Mouse (Mus musculus) cerebellum, adult 11 months (tissue): Measurements from ENCODE around the gene Slc38a4.

ENCODE experiments used
- DNase-seq: peaks from one replicate; pipeline ENCODE4 v3.0.0; 2022

The Slc38a4 gene

GRCm38 (mm10) chr15:97011599-97012372 lies 44.0 kb downstream of the Slc38a4 start:
- no peak for DNase-seq

GRCm38 (mm10) chr15:97009271-97009670 lies 46.5 kb downstream of the Slc38a4 start:
- DNase-seq: no peak

- no peak for DNase-seq
These were observed 50.0 kb downstream of the Slc38a4 start for GRCm38 (mm10) chr15:97005631-97006234.

GRCm38 (mm10) chr15:97004525-97004867 lies 51.3 kb downstream of the Slc38a4 start:
- DNase-seq: no peak

GRCm38 (mm10) chr15:97003851-97004524 lies 51.8 kb downstream of the Slc38a4 start:
- no peak for DNase-seq

GRCm38 (mm10) chr15:97003186-97003585 lies 52.6 kb downstream of the Slc38a4 start:
- DNase-seq: no peak

- no peak for DNase-seq
These were observed 53.0 kb downstream of the Slc38a4 start for GRCm38 (mm10) chr15:97002752-97003151.

GRCm38 (mm10) chr15:97001886-97002285 lies 53.9 kb downstream of the Slc38a4 start:
- DNase-seq: no peak

GRCm38 (mm10) chr15:97001416-97001815 lies 54.3 kb downstream of the Slc38a4 start:
- DNase-seq: no peak

- DNase-seq: no peak
These were observed 55.2 kb downstream of the Slc38a4 start for GRCm38 (mm10) chr15:97000319-97001251.

GRCm38 (mm10) chr15:96999401-96999800 lies 56.4 kb downstream of the Slc38a4 start:
- DNase-seq: no peak

GRCm38 (mm10) chr15:96985618-96986017 lies 70.1 kb downstream of the Slc38a4 start:
- no peak for DNase-seq

GRCm38 (mm10) chr15:96983581-96984330 lies 72.0 kb downstream of the Slc38a4 start:
- DNase-seq: no peak

GRCm38 (mm10) chr15:96975125-96975524 lies 80.6 kb downstream of the Slc38a4 start:
- no peak for DNase-seq

GRCm38 (mm10) chr15:96974131-96974530 lies 81.6 kb downstream of the Slc38a4 start:
- no peak for DNase-seq

- no peak for DNase-seq
These were observed 82.4 kb downstream of the Slc38a4 start for GRCm38 (mm10) chr15:96973370-96973769.

- no peak for DNase-seq
These were observed 83.0 kb downstream of the Slc38a4 start for GRCm38 (mm10) chr15:96972706-96973274.

GRCm38 (mm10) chr15:96971906-96972305 lies 83.8 kb downstream of the Slc38a4 start:
- DNase-seq: no peak

- no peak for DNase-seq
These were observed 86.0 kb downstream of the Slc38a4 start for GRCm38 (mm10) chr15:96969792-96970191.

- DNase-seq: no peak
These were observed 87.0 kb downstream of the Slc38a4 start for GRCm38 (mm10) chr15:96968741-96969140.

- no peak for DNase-seq
These were observed 89.4 kb downstream of the Slc38a4 start for GRCm38 (mm10) chr15:96966326-96966725.

- DNase-seq: no peak
These were observed 92.0 kb downstream of the Slc38a4 start for GRCm38 (mm10) chr15:96963735-96964134.
